Mouse (Mus musculus): ENCODE measurements at regions not wholly inside any gene's neighbourhood (a gene's known extent, or its start where the extent isn't known, plus 50 kb on each side); places are given as distances from the start of the nearest gene placed in this dataset.

DNA sequence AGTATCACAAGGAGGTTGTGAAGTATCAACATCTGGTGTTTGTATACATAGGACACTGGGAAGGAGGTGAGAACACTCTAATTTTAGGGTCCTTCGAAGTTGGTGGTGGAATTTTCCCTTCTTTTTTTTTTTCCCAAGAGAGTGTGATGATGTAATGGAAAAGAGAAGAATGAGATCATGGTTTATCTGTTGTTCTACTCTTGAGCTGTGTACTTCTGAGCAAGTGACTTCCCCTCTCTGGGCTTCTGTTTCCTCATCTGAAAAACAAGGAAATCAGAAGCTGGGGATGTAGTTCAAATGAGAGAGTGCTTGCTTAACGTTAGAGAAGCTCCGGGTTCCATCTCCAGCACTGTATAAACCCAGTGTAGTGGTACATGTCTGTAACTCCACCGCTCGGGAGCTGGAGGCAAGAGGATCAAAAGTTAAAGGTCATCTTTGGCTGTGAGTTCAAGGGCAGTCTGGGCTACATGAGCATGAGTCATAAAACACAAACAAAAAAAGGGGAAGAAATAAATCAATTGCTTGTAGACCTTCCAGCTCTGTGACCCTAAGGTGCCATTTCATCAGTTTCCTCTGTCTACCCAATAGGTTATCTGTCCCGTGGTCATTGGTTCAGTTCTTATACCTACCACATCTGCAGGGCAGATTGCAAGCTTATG, 132.5 kb upstream of the Cxcr4 start:
- H3K27ac ChIP-seq, result no peak overlapping the region
- no peak for TF ChIP-seq CTCF (IDR thresholded peaks at IDR 0.05)

DNA sequence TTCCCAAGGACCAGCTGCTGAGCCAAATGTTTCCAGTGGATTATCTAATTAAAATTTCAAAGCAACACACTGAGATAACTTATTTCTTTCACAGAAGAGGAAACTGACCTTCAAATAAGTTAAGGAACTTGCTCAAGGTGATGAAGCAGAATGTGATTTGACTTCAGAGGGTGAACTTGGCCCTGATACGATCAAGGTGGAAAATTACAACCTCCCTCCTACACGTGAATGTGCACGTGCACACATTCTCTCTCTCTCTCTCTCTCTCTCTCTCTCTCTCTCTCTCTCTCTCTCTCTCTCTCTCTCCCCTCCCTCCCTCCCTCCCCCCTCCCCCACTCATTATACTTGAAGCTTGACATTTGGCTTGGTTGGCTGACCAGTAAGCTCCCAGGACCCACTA, 131.8 kb upstream of the Cxcr4 start:
- DNase-seq, result no peak
- intact Hi-C loops (cut with DNase I), result no loop called here
- no peak for TF ChIP-seq CTCF (IDR thresholded peaks at IDR 0.05)
- H3K4me3 ChIP-seq, result no peak overlapping the region
- no peak overlapping the region for H3K27ac ChIP-seq

More for the DNA sequence above, 132.5 kb upstream of the Cxcr4 start:
- no peak for DNase-seq
- no peak overlapping the region for H3K4me3 ChIP-seq
- intact Hi-C loops (cut with DNase I), result no loop called here

DNA sequence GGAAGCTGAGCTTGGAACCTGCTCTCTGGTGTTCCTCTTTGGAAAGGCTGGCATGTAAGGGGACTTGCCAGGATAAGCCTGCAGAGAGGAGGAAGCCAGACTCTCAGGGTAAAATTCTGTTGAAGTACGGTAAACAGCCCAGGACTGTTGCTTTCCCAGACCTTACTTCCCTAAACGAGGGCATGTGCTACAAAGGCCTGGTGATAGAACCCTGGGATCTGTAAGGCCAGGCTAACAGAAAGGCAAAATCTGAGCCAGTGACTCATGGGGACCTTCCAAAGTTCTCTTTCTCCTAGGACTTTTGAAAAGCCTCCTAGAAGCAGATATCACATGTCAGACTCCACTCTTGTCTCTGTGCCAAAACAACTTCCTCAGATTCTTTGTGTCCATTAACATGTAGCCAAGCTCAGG, 130.0 kb upstream of the Cxcr4 start:
- DNase-seq, result peak; percentile 18
- peak overlapping the region; percentile 41; the same call in 1 of the 2 replicates for H3K27ac ChIP-seq
- intact Hi-C loops (cut with DNase I), result no loop called here
- no peak for TF ChIP-seq CTCF (IDR thresholded peaks at IDR 0.05)
- H3K4me3 ChIP-seq, result no peak overlapping the region

DNA sequence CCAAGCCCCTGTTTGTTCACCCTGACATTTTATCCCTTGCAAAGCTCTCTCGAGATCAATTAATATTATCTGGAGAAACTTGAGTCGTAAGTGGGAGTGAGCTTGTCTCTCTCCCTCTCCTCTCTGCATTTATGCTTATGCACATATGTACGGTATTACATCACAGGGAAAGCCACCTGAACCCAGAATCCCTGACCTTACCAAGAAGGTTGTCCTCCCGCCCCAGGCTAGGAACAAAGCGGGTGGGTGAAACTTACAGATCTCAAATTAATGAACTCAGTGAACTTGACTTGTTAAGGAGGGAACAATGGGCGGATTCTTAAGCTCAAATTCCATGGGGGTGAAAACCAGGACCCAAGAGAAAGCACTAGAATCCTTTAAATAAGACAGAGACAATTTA, 122.8 kb upstream of the Cxcr4 start:
- no peak overlapping the region for H3K27ac ChIP-seq
- no peak overlapping the region for H3K4me3 ChIP-seq
- intact Hi-C loops (cut with DNase I), result no loop called here
- no peak for TF ChIP-seq CTCF (IDR thresholded peaks at IDR 0.05)
- DNase-seq, result no peak

DNA sequence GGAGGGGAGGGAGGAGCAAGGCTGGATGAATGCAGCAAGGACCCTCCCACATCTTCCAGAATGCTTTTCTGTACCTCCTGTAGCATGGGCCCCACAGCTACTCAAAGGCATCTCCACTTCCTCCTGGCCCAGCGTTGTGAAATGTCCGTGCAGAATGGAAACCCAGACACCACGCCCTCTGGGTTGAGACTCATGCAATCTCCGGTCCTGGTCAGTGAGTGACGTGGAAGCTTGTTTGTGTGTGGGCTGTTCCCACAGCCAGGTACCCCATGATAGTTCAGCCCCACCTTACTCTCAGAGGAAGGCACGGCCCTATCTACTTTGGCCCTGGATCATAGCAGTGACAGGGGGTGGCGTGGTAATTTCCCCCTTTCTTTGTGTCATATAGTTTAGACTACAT, 120.8 kb upstream of the Cxcr4 start:
- no peak for TF ChIP-seq CTCF (IDR thresholded peaks at IDR 0.05)
- no peak overlapping the region for H3K27ac ChIP-seq
- intact Hi-C loops (cut with DNase I), result no loop called here
- no peak overlapping the region for H3K4me3 ChIP-seq
- DNase-seq, result no peak

GRCm38 (mm10) chr1:128711121-128711520, 119.0 kb upstream of the Cxcr4 start:
- no peak for TF ChIP-seq CTCF (IDR thresholded peaks at IDR 0.05)
- intact Hi-C loops (cut with DNase I), result no loop called here

DNA sequence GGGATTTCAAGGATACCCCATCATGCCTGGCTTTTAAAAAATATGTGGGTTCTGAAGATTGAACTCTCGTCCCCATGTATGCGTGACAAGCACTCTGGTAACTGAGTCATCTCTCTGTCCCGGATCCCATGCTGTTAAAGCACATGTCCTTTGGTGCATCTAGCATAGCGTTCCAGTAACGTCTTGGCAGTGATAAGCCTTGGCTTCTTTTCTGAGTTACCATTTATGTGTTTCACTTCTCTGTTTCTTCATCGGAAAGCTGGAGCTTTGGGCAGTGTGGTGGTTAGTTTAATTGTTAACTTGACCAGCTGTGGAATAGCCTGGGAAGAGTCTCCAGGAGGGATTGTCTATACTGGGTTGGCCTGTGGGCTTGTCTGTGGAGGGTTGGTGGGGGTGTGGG, 115.7 kb upstream of the Cxcr4 start:
- Histone ChIP-seq H3K4me3 (no peak overlapping the region), H3K27ac (no peak overlapping the region)
- no peak for TF ChIP-seq CTCF (IDR thresholded peaks at IDR 0.05)
- DNase-seq, result no peak
- intact Hi-C loops (cut with DNase I), result no loop called here

More at GRCm38 (mm10) chr1:128711121-128711520, 119.0 kb upstream of the Cxcr4 start:
- H3K27ac ChIP-seq, result no peak overlapping the region
- H3K4me3 ChIP-seq, result no peak overlapping the region
- peak; percentile 16 for DNase-seq

- Histone ChIP-seq H3K4me3 (no peak overlapping the region), H3K27ac (no peak overlapping the region)
- intact Hi-C loops (cut with DNase I), result no loop called here
- no peak for TF ChIP-seq CTCF (IDR thresholded peaks at IDR 0.05)
- no peak for DNase-seq
Measured at GRCm38 (mm10) chr1:128706167-128706566, 114.1 kb upstream of the Cxcr4 start.

DNA sequence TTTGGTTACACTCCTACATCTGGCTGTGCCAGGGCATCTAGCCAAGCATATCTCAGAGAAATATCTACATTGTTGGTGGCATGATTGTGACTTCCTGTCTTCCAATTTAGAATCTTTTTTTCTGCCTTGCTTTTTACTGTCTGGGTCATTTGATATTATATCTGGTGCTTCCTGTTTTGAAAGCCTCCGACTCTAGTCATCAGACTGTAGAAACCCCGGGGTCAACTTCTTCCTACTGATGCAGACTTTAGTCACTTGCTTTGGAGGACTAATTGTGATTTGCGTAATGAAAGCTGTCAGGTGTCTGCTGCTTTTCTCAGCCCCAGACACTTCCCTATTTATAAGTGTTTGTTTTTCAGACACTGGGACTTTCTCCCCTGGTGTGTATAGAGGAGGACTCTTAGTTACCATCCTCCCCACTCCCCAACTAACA, 113.0 kb upstream of the Cxcr4 start:
- intact Hi-C loops (cut with DNase I), result no loop called here
- H3K4me3 ChIP-seq, result no peak overlapping the region
- H3K27ac ChIP-seq, result no peak overlapping the region
- no peak for DNase-seq
- TF ChIP-seq CTCF (IDR thresholded peaks at IDR 0.05), result no peak

- intact Hi-C loops (cut with DNase I), result no loop called here
- DNase-seq, result no peak
- no peak overlapping the region for H3K4me3 ChIP-seq
- no peak for TF ChIP-seq CTCF (IDR thresholded peaks at IDR 0.05)
- no peak overlapping the region for H3K27ac ChIP-seq
Measured at GRCm38 (mm10) chr1:128701326-128701725, 109.2 kb upstream of the Cxcr4 start.

DNA sequence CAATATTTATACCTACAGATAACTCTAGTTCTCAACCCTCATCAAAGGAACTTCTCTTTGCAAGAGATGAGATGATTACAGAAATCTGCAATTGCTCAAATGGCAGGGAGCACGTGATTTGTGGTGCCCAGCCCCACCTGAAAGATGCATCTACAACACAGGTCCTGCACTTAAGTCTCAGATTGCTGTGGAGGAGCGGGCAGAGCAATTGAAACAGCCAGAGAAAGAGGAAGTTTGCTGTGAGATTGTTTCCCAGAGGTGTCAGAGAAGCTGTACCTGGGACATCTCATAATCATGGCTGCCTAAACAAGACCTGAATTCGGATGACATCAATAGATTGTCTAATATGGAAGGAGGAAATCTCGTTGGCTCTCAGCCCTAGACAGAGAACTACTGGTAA, 105.9 kb upstream of the Cxcr4 start:
- DNase-seq, result no peak
- H3K4me3 ChIP-seq, result no peak overlapping the region
- intact Hi-C loops (cut with DNase I), result no loop called here
- no peak overlapping the region for H3K27ac ChIP-seq
- TF ChIP-seq CTCF (IDR thresholded peaks at IDR 0.05), result no peak

DNA sequence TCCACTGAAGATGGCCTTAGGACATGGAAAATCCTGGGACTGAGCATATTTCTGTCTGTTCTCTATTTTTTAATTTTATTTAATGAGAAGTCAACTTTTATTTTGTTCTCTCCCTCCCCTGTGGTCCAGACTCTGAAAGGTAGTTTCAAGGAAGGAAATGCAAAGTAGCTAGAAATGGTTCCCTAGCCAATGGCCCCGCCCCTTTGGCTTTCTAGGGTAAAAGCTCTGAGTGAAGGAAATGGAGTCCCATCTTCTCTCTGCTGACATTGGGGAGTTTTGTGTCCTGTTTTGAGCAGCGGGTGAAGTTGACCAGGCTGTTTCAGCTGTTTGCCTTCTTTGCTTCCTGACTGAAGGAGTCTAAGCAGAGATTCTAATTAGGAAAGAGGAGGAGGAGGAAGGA, 103.8 kb upstream of the Cxcr4 start:
- intact Hi-C loops (cut with DNase I), result no loop called here
- TF ChIP-seq CTCF (IDR thresholded peaks at IDR 0.05), result no peak
- no peak overlapping the region for H3K27ac ChIP-seq
- DNase-seq, result no peak
- no peak overlapping the region for H3K4me3 ChIP-seq

DNA sequence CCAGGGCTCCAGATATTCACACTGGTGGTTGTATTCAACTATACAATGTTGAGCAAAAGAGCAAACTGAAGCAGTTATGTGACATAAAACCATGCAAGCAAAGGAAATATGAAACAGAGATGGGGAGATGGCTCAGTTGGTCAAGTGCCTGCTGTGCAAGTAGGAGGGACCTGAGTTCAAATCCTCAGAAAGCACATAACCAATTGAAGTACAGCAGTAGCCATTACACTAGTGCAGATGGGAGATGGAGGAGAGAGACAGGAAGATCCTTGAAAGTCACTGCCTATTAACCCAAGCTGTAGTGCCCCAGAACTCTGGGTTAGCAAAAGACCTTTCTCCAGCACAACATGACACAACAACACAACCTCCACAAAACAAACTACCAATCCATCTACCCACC, 100.7 kb upstream of the Cxcr4 start:
- DNase-seq, result no peak
- TF ChIP-seq CTCF (IDR thresholded peaks at IDR 0.05), result no peak
- intact Hi-C loops (cut with DNase I), result no loop called here
- H3K4me3 ChIP-seq, result no peak overlapping the region
- no peak overlapping the region for H3K27ac ChIP-seq

DNA sequence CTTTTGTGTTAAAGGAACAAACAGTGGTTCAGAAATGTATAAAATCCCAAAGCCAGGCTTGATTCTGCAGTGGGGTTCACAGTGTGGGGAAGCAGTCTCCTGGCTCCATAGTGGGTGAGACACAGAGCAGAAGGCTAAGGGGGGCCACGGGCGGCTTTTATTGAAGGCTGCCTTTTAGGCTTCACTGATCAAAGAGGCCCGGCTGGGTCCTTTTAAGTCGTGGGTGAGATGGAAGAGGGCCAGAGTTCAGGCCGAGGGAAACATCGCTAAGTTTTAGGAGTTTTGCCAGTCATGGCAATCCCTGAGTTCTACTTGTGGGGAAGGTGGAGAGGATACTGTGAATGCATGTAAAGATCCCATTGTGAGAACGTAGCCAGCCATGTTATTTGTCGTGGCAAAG, 100.2 kb upstream of the Cxcr4 start:
- Histone ChIP-seq H3K4me3 (no peak overlapping the region), H3K27ac (no peak overlapping the region)
- intact Hi-C loops (cut with DNase I), result no loop called here
- no peak for TF ChIP-seq CTCF (IDR thresholded peaks at IDR 0.05)
- no peak for DNase-seq
